8 mouse cellular contexts compared by ENCODE assay signal in the genomic region with DNA sequence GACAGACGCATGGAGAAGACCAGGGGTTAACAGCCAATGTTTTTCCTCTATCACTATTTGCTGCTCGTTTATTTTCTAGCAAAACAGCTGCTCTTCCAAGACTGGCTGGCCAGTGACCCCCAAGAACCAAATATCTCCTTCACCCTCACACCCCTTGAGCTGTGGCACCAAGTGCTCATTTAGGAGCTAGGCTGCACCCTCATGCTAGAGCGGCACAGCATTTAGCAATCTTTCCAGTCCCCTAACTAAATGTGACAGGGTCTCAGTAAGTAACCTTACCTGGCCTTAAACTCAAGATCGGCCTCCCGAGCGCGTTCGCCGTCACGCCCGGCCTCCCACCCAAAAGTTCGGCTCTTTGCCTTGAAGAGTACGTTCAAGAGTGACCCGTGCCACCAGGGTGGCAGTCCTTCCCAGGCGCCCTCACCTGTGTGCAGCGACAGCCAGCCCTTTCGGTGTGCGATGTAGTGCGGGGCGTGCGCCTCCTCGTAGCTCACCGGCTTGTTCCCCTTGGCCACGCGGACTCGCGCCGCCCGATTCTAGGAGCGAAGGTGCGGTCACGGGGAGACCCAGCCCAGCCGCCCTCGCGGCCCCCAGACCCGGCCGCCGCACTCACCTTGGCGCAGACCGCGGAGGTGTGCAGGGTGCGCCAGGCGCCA. TPM values are rescaled to one million over a fixed set of nuclear protein-coding genes. Genes with fewer than 3 reads are reported as not detected.
A peak's percentile ranks its signal among the peaks of the same experiment; 100 is the strongest.
DNase-seq lines count a peak whose midpoint lies in the region; ATAC-seq lines count a peak whose summit lies in the region.

No protein-coding gene starts in this region.

- H3K9me3 ChIP-seq in kidney, embryonic 15.5 days (replicated peaks) = no peaks in the 10 kb centered on the region
- no peaks in the 10 kb centered on the region for H3K9me3 ChIP-seq in megakaryocyte, embryonic 14.5 days
- no peaks in the 10 kb centered on the region for H3K9me3 ChIP-seq in stomach, embryonic 14.5 days (ENCODE audit: control insufficient read depth, low read depth, low read length)

- H3K27ac ChIP-seq in kidney, embryonic 15.5 days = peak overlapping the region; percentile 86
- H3K27ac ChIP-seq in stomach, embryonic 14.5 days (ENCODE audit: low read length) = peak overlapping the region; percentile 63; the same call in 1 of the 2 replicates

- peaks cover 18% of the 10 kb centered on the region for H3K4me1 ChIP-seq in kidney, embryonic 15.5 days
- peaks cover 45% of the 10 kb centered on the region for H3K4me1 ChIP-seq in megakaryocyte, embryonic 14.5 days
- H3K4me1 ChIP-seq in stomach, embryonic 14.5 days (ENCODE audit: control insufficient read depth, insufficient read depth, low read length) = peaks cover 14% of the 10 kb centered on the region

- ATAC-seq in erythroblast, adult 5-6 weeks (replicated peaks; ENCODE audit: low FRiP score, poor library complexity, severe bottlenecking) = peak; percentile 73
- ATAC-seq in kidney, embryonic 15.5 days (replicated peaks; ENCODE audit: low FRiP score) = peak; percentile 76
- ATAC-seq in stomach, embryonic 14.5 days (ENCODE audit: insufficient number of reproducible peaks, insufficient read depth, low FRiP score, low read depth) = peak; percentile 73

- peak overlapping the region; percentile 93 for H3K9ac ChIP-seq in kidney, embryonic 15.5 days
- peak overlapping the region; percentile 90 for H3K9ac ChIP-seq in stomach, embryonic 14.5 days (replicated peaks; ENCODE audit: low read depth, low read length)

- DNase-seq in adrenal gland, postnatal 36 days = peak; percentile 43 to 48
- no peak for DNase-seq in adrenal gland, adult 8-10 months
- peak; percentile 38 for DNase-seq in ovary, postnatal 14 days (ENCODE audit: low spot score)
- no peak for DNase-seq in ovary, postnatal 10 days (ENCODE audit: low spot score)

- H3K4me3 ChIP-seq in kidney, embryonic 15.5 days (replicated peaks) = peak overlapping the region; percentile 90
- peak overlapping the region; percentile 100 for H3K4me3 ChIP-seq in megakaryocyte, embryonic 14.5 days (replicated peaks)
- peak overlapping the region; percentile 96 for H3K4me3 ChIP-seq in stomach, embryonic 14.5 days (ENCODE audit: low read depth, low read length)

- no peaks in the 10 kb centered on the region for H3K27me3 ChIP-seq in kidney, embryonic 15.5 days
- no peaks in the 10 kb centered on the region for H3K27me3 ChIP-seq in megakaryocyte, embryonic 14.5 days (replicated peaks)
- H3K27me3 ChIP-seq in stomach, embryonic 14.5 days (ENCODE audit: control insufficient read depth, insufficient read depth, low read length) = no peaks in the 10 kb centered on the region

- peak overlapping the region; percentile 73 for H3K4me2 ChIP-seq in kidney, embryonic 15.5 days
- peak overlapping the region; percentile 84 for H3K4me2 ChIP-seq in stomach, embryonic 14.5 days (replicated peaks; ENCODE audit: low read depth, low read length)

- WGBS in kidney, embryonic 15.5 days = under 1% methylated on average over 43 of the region's 43 CpGs
- WGBS in stomach, embryonic 14.5 days = under 1% methylated on average over 43 of the region's 43 CpGs

- peaks cover 23% of the 10 kb centered on the region for H3K36me3 ChIP-seq in kidney, embryonic 15.5 days
- peaks cover 36% of the 10 kb centered on the region for H3K36me3 ChIP-seq in megakaryocyte, embryonic 14.5 days (replicated peaks; ENCODE audit: low read length)
- H3K36me3 ChIP-seq in stomach, embryonic 14.5 days (ENCODE audit: control insufficient read depth, insufficient read depth, low read length) = peaks cover 14% of the 10 kb centered on the region; the same call in 1 of the 2 replicates

RNA-seq across cellular contexts. Expression of gene Mrps24, which starts 8.5 kb away (rescaled TPM):
- total RNA-seq in adrenal gland, postnatal 36 days (2021) = 100 to 1,000 TPM; 117 to 202 TPM
- total RNA-seq in adrenal gland, adult 8-10 months (2022) = 100 to 1,000 TPM; 102 to 222 (median 154) TPM
- total RNA-seq in erythroblast, adult 5-6 weeks (2015; ENCODE audit: low replicate concordance) = 16.5 and 28.1 TPM in 2 replicates
- 16.1 and 21.7 TPM in 2 replicates for total RNA-seq in erythroblast, adult 5-6 weeks (2017; ENCODE audit: low replicate concordance)
- 192 and 202 TPM in 2 replicates for polyA plus RNA-seq in kidney, embryonic 15.5 days (2015; fragmentation: Nextera tagmentation; extraction: Ambion mirVana)
- 173 and 222 TPM in 2 replicates for polyA plus RNA-seq in megakaryocyte, embryonic 14.5 days (2012; ENCODE audit: insufficient read depth, low replicate concordance)
- 206 and 225 TPM in 2 replicates for polyA plus RNA-seq in stomach, embryonic 14.5 days (2014; fragmentation: Nextera tagmentation; extraction: Ambion mirVana)

RNA-seq across cellular contexts. Expression of gene Urgcp, which starts 55.2 kb away (rescaled TPM):
- total RNA-seq in adrenal gland, postnatal 36 days (2021) = 10 to 100 TPM; 59.2 to 64.6 TPM
- total RNA-seq in adrenal gland, adult 8-10 months (2022) = 10 to 100 TPM; 63.6 to 83.8 (median 65.6) TPM
- 0.19 and 2.3 TPM in 2 replicates for total RNA-seq in erythroblast, adult 5-6 weeks (2015; ENCODE audit: low replicate concordance)
- total RNA-seq in erythroblast, adult 5-6 weeks (2017; ENCODE audit: low replicate concordance) = 1.2 and 3.2 TPM in 2 replicates
- polyA plus RNA-seq in kidney, embryonic 15.5 days (2015; fragmentation: Nextera tagmentation; extraction: Ambion mirVana) = 22.3 and 23.3 TPM in 2 replicates
- polyA plus RNA-seq in megakaryocyte, embryonic 14.5 days (2012; ENCODE audit: insufficient read depth, low replicate concordance) = 6.8 and 10.2 TPM in 2 replicates
- polyA plus RNA-seq in stomach, embryonic 14.5 days (2014; fragmentation: Nextera tagmentation; extraction: Ambion mirVana) = 14.2 and 14.4 TPM in 2 replicates

Comparison
In these comparisons a context has a peak if more than half of its experiments do, and no peak if none do; other contexts are left out.
1. DNase-seq: peak in adrenal gland, postnatal 36 days (2 of 2) and ovary, postnatal 14 days (single experiment); none in adrenal gland, adult 8-10 months (single experiment) and ovary, postnatal 10 days (single experiment).
2. RNA of gene Urgcp, which starts 55.2 kb away (total RNA-seq): 63.6 to 83.8 TPM in adrenal gland, adult 8-10 months and 59.2 to 64.6 TPM in adrenal gland, postnatal 36 days; 0.19 to 3.2 TPM in erythroblast, adult 5-6 weeks; every median in the first group is over 10 times any median in the second.
3. Peak in every context shown above with its lines, with median percentiles within 50 percentile points of each other: ATAC-seq and H3K4me3 ChIP-seq.